Mouse (Mus musculus): Measurements from ENCODE around the gene Nrg3. TPM values are rescaled to one million over a fixed set of nuclear protein-coding genes. Genes with fewer than 3 reads are reported as not detected.

Gene Nrg3
- polyA plus RNA-seq, 1 experiment from 2014 or later, result 0.04 TPM

DNA sequence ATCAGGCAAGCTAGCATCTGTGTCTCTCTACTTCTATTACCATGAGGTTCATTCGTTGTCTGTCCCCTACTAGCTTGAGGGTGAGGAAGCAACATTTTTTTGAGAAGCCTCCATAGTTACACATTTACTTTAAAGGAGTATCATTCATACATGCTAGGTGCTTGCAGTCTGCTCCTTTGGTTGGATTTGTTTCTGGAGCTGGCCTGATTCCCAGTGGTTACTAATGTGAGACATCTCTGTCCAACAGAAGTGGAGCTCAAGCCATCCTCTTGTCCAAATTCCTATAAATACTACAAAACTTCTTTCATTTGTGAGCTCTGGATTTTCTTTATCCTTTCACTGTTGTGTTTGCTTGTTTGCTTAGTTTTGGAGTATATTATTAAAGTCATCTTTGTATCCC is 211.9 kb downstream of the Nrg3 start:
- Histone ChIP-seq H3K4me1 (replicated peaks; ENCODE audit: control insufficient read depth, insufficient read depth, low read length) (no peaks in the 10 kb centered on the region), H3K9me3 (ENCODE audit: control insufficient read depth, low read length) (no peaks in the 10 kb centered on the region), H3K27me3 (ENCODE audit: control insufficient read depth, insufficient read depth, low read depth, low read length) (no peaks in the 10 kb centered on the region), H3K4me2 (ENCODE audit: low read depth, low read length) (no peak overlapping the region), H3K9ac (ENCODE audit: low read length) (no peak overlapping the region), H3K4me3 (ENCODE audit: low read length) (no peak overlapping the region), H3K27ac (ENCODE audit: low read length) (no peak overlapping the region), H3K36me3 (ENCODE audit: control insufficient read depth, insufficient read depth, low read length) (no peaks in the 10 kb centered on the region)
- no peak for ATAC-seq (ENCODE audit: low read depth)
- WGBS, result 68% methylated on average over 1 of the region's 1 CpGs

DNA sequence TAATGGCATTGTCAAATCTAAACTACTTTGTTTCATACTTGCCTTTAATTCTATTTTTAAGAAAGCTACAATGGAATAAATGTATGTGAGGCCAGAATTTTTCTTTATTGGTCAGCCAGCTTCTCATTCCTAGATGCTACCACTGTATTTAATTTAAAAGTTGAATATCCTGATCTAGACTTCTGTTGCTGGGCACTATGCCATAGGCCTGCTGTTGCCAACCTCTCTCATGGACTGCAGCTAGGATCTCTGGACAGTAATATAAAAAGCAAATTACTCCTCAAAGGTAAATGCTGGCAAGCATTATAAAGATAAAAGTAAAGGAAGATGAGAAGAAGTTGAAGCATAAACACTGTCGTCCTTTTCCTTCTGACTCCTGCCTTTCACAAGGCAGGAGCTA is 217.5 kb downstream of the Nrg3 start:
- Histone ChIP-seq H3K4me3 (ENCODE audit: low read length) (no peak overlapping the region), H3K4me2 (ENCODE audit: low read depth, low read length) (no peak overlapping the region), H3K27ac (ENCODE audit: low read length) (no peak overlapping the region), H3K27me3 (ENCODE audit: control insufficient read depth, insufficient read depth, low read depth, low read length) (no peaks in the 10 kb centered on the region), H3K9ac (ENCODE audit: low read length) (no peak overlapping the region), H3K9me3 (ENCODE audit: control insufficient read depth, low read length) (no peaks in the 10 kb centered on the region), H3K36me3 (ENCODE audit: control insufficient read depth, insufficient read depth, low read length) (no peaks in the 10 kb centered on the region), H3K4me1 (replicated peaks; ENCODE audit: control insufficient read depth, insufficient read depth, low read length) (no peaks in the 10 kb centered on the region)
- WGBS, result 47% methylated on average over 1 of the region's 1 CpGs
- ATAC-seq (ENCODE audit: low read depth), result no peak

DNA sequence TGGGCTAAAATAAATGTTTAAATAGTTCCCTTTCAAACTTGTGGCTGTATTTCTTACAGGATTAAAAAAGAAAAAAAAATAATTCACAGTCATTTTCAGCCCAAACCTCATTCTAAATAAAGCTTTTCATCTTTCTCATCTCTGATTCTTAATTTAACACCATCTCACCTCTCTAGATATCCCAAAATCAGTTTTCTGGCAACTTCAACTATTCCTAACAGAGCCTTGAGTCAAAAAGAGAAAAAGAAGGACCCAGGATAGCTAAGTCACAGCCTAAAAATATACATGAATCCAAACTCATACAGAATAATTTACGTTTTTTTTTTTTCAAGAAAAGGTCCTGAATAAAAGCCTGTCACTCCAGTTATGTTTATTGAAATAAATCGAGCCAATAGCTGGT is 232.6 kb downstream of the Nrg3 start:
- ATAC-seq (ENCODE audit: low read depth), result no peak
- no peaks in the 10 kb centered on the region for H3K9me3 ChIP-seq (ENCODE audit: control insufficient read depth, low read length)
- H3K4me2 ChIP-seq (ENCODE audit: low read depth, low read length), result no peak overlapping the region
- H3K36me3 ChIP-seq (ENCODE audit: control insufficient read depth, insufficient read depth, low read length), result no peaks in the 10 kb centered on the region
- H3K27me3 ChIP-seq (ENCODE audit: control insufficient read depth, insufficient read depth, low read depth, low read length), result no peaks in the 10 kb centered on the region
- H3K4me3 ChIP-seq (ENCODE audit: low read length), result no peak overlapping the region
- H3K4me1 ChIP-seq (replicated peaks; ENCODE audit: control insufficient read depth, insufficient read depth, low read length), result no peaks in the 10 kb centered on the region
- WGBS, result 46% methylated on average over 2 of the region's 2 CpGs
- no peak overlapping the region for H3K9ac ChIP-seq (ENCODE audit: low read length)
- H3K27ac ChIP-seq (ENCODE audit: low read length), result no peak overlapping the region

DNA sequence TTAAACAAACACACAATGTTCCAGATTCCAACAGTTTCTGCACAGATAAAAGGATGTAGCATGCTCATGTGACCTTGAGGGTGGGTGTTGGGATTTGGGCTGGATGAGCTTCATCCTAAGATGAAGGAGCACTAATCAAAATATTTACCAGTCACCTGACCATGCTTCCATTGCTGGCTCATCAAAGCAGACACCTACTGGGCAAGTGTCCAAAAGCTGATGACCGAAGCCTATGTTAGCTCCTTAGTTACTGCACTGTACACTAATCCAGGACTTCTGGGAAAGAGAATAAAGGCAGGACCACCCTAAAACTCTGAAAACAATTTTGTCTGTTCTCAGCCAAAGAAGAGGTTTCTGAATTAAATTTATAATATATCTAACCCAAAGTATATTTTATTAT is 261.4 kb downstream of the Nrg3 start:
- H3K4me1 ChIP-seq (replicated peaks; ENCODE audit: control insufficient read depth, insufficient read depth, low read length), result no peaks in the 10 kb centered on the region
- H3K9me3 ChIP-seq (ENCODE audit: control insufficient read depth, low read length), result no peaks in the 10 kb centered on the region
- H3K27me3 ChIP-seq (ENCODE audit: control insufficient read depth, insufficient read depth, low read depth, low read length), result no peaks in the 10 kb centered on the region
- H3K9ac ChIP-seq (ENCODE audit: low read length), result no peak overlapping the region
- 69% methylated on average over 1 of the region's 1 CpGs for WGBS
- no peak overlapping the region for H3K4me3 ChIP-seq (ENCODE audit: low read length)
- H3K27ac ChIP-seq (ENCODE audit: low read length), result no peak overlapping the region
- H3K36me3 ChIP-seq (ENCODE audit: control insufficient read depth, insufficient read depth, low read length), result no peaks in the 10 kb centered on the region
- no peak for ATAC-seq (ENCODE audit: low read depth)
- H3K4me2 ChIP-seq (ENCODE audit: low read depth, low read length), result no peak overlapping the region

DNA sequence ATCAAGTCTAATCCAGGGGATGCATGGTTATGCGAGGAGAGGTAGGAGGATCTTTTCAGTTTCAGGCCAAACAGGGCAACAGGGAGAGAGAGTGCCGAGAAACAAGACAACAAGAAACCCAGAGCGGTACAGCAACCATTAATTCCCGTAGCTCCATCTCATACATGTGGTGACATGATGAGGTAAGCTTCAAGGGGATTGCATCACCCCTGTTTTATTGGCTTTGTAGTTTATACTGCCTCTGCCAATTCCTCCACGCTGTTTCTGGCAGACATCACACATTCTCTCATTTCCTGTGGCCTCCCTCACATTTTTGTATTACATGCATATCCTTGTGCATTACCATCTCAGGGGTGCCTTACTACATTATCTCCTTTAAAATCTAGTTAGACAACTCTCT is 280.9 kb downstream of the Nrg3 start:
- H3K27ac ChIP-seq (ENCODE audit: low read length), result no peak overlapping the region
- H3K4me3 ChIP-seq (ENCODE audit: low read length), result no peak overlapping the region
- H3K9me3 ChIP-seq (ENCODE audit: control insufficient read depth, low read length), result no peaks in the 10 kb centered on the region
- ATAC-seq (ENCODE audit: low read depth), result no peak
- H3K36me3 ChIP-seq (ENCODE audit: control insufficient read depth, insufficient read depth, low read length), result no peaks in the 10 kb centered on the region
- no peaks in the 10 kb centered on the region for H3K27me3 ChIP-seq (ENCODE audit: control insufficient read depth, insufficient read depth, low read depth, low read length)
- 63% methylated on average over 5 of the region's 5 CpGs for WGBS
- H3K9ac ChIP-seq (ENCODE audit: low read length), result no peak overlapping the region
- no peak overlapping the region for H3K4me2 ChIP-seq (ENCODE audit: low read depth, low read length)
- no peaks in the 10 kb centered on the region for H3K4me1 ChIP-seq (replicated peaks; ENCODE audit: control insufficient read depth, insufficient read depth, low read length)

DNA sequence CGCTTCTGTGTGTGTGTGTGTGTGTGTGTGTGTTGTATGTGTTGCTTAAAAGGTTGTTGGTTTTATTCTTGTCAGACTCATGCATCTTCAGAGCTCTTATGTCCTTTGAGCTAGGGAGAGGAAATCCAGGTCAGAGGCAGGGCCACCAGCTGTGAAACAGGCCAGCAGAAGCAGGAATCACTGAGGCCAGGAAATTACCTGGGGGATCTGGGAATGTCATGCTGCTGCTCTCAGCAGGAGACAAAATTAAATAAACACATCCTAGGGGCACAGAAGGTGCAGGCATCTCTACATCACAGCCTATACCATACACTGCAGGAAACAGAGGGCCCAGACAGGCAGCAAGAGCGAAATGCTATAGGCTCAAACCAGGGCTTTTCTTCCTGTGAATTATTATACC is 299.2 kb downstream of the Nrg3 start:
- H3K36me3 ChIP-seq (ENCODE audit: control insufficient read depth, insufficient read depth, low read length), result no peaks in the 10 kb centered on the region
- H3K4me3 ChIP-seq (ENCODE audit: low read length), result no peak overlapping the region
- no peaks in the 10 kb centered on the region for H3K9me3 ChIP-seq (ENCODE audit: control insufficient read depth, low read length)
- WGBS, result 37% methylated on average over 2 of the region's 2 CpGs
- no peak for ATAC-seq (ENCODE audit: low read depth)
- no peak overlapping the region for H3K27ac ChIP-seq (ENCODE audit: low read length)
- no peak overlapping the region for H3K9ac ChIP-seq (ENCODE audit: low read length)
- no peaks in the 10 kb centered on the region for H3K27me3 ChIP-seq (ENCODE audit: control insufficient read depth, insufficient read depth, low read depth, low read length)
- H3K4me1 ChIP-seq (replicated peaks; ENCODE audit: control insufficient read depth, insufficient read depth, low read length), result no peaks in the 10 kb centered on the region
- no peak overlapping the region for H3K4me2 ChIP-seq (ENCODE audit: low read depth, low read length)

DNA sequence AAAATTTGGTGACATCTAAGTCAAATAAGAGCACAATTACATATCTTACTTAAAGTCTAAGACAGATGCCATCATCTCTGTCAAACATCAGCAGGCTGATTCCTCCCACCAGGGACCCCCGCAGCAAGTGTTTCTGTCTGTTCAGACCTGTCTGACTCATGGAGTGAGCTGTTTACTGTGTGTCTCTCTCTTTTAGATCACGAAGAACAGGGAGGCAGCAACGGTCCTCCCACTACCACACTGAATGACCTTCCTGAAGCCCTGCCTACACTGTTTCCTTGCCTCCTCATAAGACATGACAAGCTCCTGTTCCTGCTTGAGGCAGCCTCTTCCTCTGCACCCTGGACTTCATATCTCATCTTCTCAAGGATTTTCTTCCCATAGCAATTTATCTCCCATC is 312.7 kb downstream of the Nrg3 start:
- H3K27me3 ChIP-seq (ENCODE audit: control insufficient read depth, insufficient read depth, low read depth, low read length), result no peaks in the 10 kb centered on the region
- H3K27ac ChIP-seq (ENCODE audit: low read length), result no peak overlapping the region
- H3K36me3 ChIP-seq (ENCODE audit: control insufficient read depth, insufficient read depth, low read length), result no peaks in the 10 kb centered on the region
- no peak overlapping the region for H3K4me3 ChIP-seq (ENCODE audit: low read length)
- no peak overlapping the region for H3K4me2 ChIP-seq (ENCODE audit: low read depth, low read length)
- WGBS, result 55% methylated on average over 3 of the region's 3 CpGs
- no peak overlapping the region for H3K9ac ChIP-seq (ENCODE audit: low read length)
- H3K9me3 ChIP-seq (ENCODE audit: control insufficient read depth, low read length), result no peaks in the 10 kb centered on the region
- no peaks in the 10 kb centered on the region for H3K4me1 ChIP-seq (replicated peaks; ENCODE audit: control insufficient read depth, insufficient read depth, low read length)
- ATAC-seq (ENCODE audit: low read depth), result no peak

DNA sequence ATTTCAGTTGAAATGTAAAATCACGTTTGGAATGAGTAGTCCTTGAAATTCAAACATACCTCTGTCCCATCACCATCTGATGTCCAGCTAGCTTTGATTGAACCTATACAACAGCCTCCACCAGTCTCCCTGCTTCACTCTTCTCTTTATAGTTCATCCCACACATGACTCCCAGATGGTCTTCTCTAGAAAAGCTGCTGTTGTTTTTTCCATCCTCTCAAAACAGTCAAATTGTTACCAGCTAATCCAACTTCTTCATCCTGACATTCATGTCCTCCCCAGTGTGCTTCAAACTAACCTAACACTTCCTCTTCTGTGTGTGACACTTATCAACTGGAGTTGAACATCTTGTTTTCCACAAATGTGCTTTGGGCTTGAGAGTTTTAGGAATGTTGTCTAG is 317.4 kb downstream of the Nrg3 start:
- Histone ChIP-seq H3K4me3 (ENCODE audit: low read length) (no peak overlapping the region), H3K4me2 (ENCODE audit: low read depth, low read length) (no peak overlapping the region), H3K4me1 (replicated peaks; ENCODE audit: control insufficient read depth, insufficient read depth, low read length) (no peaks in the 10 kb centered on the region), H3K9me3 (ENCODE audit: control insufficient read depth, low read length) (no peaks in the 10 kb centered on the region), H3K27ac (ENCODE audit: low read length) (no peak overlapping the region), H3K27me3 (ENCODE audit: control insufficient read depth, insufficient read depth, low read depth, low read length) (no peaks in the 10 kb centered on the region), H3K36me3 (ENCODE audit: control insufficient read depth, insufficient read depth, low read length) (no peaks in the 10 kb centered on the region), H3K9ac (ENCODE audit: low read length) (no peak overlapping the region)
- 18% methylated on average over 1 of the region's 1 CpGs for WGBS
- no peak for ATAC-seq (ENCODE audit: low read depth)

DNA sequence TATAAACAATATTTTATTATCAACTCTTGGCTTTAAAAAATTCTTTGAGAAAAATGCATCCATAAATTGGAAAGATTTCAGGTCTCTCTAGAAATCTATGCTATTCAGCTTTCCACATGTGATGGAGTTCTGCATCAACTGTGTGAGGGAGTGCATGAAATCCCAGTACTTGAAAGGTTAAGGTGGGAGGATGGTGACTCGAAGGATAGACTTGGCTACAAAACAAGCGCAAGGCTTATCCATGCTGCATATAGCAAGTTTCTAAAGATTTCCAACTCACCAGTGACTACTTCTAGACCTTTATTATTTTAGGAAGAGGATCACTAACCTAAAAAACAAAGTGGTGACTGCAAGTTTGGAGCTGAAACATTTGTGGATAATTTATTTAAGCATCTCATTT is 343.1 kb downstream of the Nrg3 start:
- no peak overlapping the region for H3K9ac ChIP-seq (ENCODE audit: low read length)
- WGBS, result 86% methylated on average over 2 of the region's 2 CpGs

DNA sequence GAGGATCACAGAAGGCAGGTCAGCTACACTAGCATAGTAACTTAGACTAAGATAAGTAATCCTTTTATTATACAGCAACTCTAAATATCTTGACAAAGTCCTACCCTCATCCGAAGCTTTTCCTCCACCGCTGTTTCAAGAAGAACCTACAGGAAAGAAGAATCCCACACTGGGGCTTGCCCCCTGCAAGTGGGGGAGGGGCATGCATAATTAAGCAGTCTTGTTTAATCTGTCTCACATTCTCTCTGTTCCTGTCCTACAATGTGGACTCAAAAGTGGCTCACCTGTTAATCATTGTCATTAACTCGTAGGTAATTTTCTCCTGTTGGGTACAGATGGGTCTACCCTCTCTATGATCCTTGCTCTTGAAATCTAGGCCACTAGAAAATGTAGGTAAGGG is 354.9 kb downstream of the Nrg3 start:
- Histone ChIP-seq H3K4me3 (ENCODE audit: low read length) (no peak overlapping the region), H3K9ac (ENCODE audit: low read length) (no peak overlapping the region), H3K4me2 (ENCODE audit: low read depth, low read length) (no peak overlapping the region), H3K27ac (ENCODE audit: low read length) (no peak overlapping the region), H3K9me3 (ENCODE audit: control insufficient read depth, low read length) (no peaks in the 10 kb centered on the region), H3K27me3 (ENCODE audit: control insufficient read depth, insufficient read depth, low read depth, low read length) (no peaks in the 10 kb centered on the region), H3K36me3 (ENCODE audit: control insufficient read depth, insufficient read depth, low read length) (no peaks in the 10 kb centered on the region), H3K4me1 (replicated peaks; ENCODE audit: control insufficient read depth, insufficient read depth, low read length) (no peaks in the 10 kb centered on the region)
- 59% methylated on average over 3 of the region's 3 CpGs for WGBS
- ATAC-seq (ENCODE audit: low read depth), result no peak

More for the DNA sequence above, 343.1 kb downstream of the Nrg3 start:
- H3K9me3 ChIP-seq (ENCODE audit: control insufficient read depth, low read length), result 0 out of 2 replicates have a peak, but pooled peaks cover 2% of the 10 kb centered on the region
- no peaks in the 10 kb centered on the region for H3K36me3 ChIP-seq (ENCODE audit: control insufficient read depth, insufficient read depth, low read length)
- no peak overlapping the region for H3K4me2 ChIP-seq (ENCODE audit: low read depth, low read length)
- no peak for ATAC-seq (ENCODE audit: low read depth)
- H3K4me1 ChIP-seq (replicated peaks; ENCODE audit: control insufficient read depth, insufficient read depth, low read length), result no peaks in the 10 kb centered on the region
- H3K4me3 ChIP-seq (ENCODE audit: low read length), result no peak overlapping the region
- H3K27me3 ChIP-seq (ENCODE audit: control insufficient read depth, insufficient read depth, low read depth, low read length), result no peaks in the 10 kb centered on the region
- no peak overlapping the region for H3K27ac ChIP-seq (ENCODE audit: low read length)

All from lung, embryonic 16.5 days (tissue).